Mouse (Mus musculus) cerebellum, postnatal 36 days (tissue): ENCODE data around the gene Gm3486.
"Not testable (repeated sequence)": the region's sequence is repeated elsewhere in the genome, so short reads cannot be mapped to it uniquely, and the experiment has no call there.

Experiments used
- DNase-seq, 2 experiments: peaks; one replicate each; pipeline ENCODE4 v3.0.0; 2021 to 2022; ENCODE audit warnings: mixed read lengths in 2 of 2

The Gm3486 gene

DNA sequence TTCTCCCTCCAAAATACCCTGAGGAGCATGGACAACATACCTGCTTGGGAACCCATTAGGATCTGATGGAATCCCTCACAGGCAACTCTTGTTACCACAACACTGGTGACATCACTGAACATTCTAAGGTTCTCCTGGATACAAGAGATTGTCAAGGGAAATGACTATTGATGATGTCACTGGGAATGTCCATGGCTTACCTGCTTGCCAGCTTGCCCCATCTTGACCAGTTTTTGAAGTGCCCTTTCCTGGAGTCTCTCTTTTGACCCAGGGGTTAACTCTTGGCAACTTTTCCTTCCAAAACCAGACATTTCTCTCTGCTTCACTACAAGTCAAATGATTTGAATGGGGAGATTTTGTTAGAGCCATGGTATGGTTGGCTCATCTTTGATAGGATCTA lies at the start of gene Gm3486:
Gene Gm3486, minus strand, starts transcription at position 101 of the 400 bp plus-strand sequence.
- DNase-seq, result not testable (repeated sequence)

DNA sequence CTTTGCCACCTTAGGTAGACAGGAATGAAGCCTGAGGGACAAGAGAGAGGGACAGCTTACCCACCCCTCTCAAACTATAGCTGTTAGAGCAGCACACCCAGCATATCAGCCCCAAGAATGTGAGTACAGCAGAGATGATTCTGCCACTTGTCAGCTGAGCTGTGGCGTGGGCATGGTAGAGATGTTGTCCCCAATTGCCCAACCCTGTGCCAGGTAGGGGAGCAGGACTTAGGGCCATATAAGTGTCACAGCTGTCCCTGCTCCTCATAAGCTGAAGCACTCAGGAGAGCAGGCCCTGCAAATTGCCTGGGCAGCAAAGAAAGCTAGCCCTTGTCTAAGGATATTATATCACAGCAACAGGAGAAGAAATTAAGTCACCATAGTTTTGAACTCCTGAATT lies 35.4 kb upstream of the Gm3486 start:
- not testable (repeated sequence) for DNase-seq

DNA sequence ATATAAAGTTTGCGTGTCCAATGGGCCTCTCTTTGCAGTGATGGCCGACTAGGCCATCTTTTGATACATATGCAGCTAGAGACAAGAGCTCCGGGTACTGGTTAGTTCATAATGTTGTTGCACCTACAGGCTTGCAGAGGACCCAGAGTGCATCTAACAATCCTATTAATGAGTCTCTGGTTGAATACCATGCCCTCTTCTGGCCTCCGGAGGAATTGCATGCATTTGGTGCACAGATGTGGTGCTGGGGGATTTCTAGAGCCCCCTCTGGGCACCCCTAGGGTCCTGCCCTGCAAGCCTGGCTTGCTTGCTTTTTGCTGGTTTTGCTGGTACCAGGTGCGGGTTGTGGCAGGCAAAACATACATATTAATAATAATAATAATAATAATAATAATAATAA lies 31.4 kb upstream of the Gm3486 start:
- DNase-seq, result not testable (repeated sequence)

DNA sequence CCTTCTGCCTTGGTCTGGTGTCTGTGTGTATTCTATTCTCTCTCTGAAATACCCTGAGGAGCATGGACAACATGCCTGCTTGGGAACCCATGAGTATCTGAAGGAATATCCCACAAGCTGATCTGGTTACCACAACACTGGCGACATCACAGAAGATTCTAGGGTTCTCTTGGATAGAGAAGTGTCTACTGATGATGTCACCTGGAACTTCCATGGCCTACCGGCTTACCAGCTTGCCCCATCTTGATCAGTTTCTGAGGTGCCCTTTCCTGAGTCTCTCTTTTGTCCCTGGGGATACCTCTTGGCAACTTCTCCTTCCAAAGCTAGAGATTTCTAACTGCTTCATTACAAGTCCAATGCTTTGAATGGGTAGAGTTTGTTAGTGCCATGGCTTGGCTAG lies 35.9 kb downstream of the Gm3486 start, which contains the start of gene Gm7954:
Gene Gm7954, minus strand, starts transcription at position 101 of the 400 bp plus-strand sequence.
- DNase-seq, result not testable (repeated sequence)
